Mouse (Mus musculus) brain, embryonic 14.5 days (tissue): Measurements from ENCODE around the gene Calcoco2.

Source experiments
- CTCF ChIP-seq: fragments of 200-500 bp; IDR thresholded peaks from 2 replicates; pipeline ENCODE4 v1.5.1; 2012; ENCODE audit warnings: inconsistent platforms, mild to moderate bottlenecking, moderate library complexity, borderline replicate concordance; ENCODE audit not compliant: insufficient read depth, insufficient read length; ENCODE audit errors: extremely low read depth
- POLR2A ChIP-seq: fragments of 200-500 bp; IDR thresholded peaks from 2 replicates; pipeline ENCODE4 v1.6.1; 2012; ENCODE audit warnings: mild to moderate bottlenecking, inconsistent platforms, borderline replicate concordance; ENCODE audit not compliant: poor library complexity, insufficient read depth, insufficient read length, severe bottlenecking; ENCODE audit errors: extremely low read depth

DNA sequence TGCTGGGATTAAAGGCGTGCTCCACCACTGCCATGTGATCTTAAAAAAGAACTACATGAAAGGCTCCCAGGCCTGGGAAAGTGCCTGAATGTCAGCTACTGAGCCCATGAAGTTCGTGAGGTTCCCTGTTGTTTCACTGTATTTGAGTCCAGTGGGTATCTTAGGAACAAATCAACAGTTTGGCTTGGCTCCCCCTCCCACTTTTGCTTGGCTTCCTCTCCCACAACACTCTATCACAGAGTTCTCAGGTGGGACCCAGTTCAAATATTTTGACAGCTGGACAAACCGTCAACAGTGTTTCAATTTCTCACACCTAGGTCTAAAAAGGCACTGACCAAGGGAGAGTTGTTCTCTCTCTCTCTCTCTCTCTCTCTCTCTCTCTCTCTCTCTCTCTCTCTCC, 7.6 kb upstream of the Calcoco2 start:
- TF ChIP-seq CTCF: no peak
- no peak for TF ChIP-seq POLR2A
